Mouse (Mus musculus): ENCODE data around the gene Hdx.

DNA sequence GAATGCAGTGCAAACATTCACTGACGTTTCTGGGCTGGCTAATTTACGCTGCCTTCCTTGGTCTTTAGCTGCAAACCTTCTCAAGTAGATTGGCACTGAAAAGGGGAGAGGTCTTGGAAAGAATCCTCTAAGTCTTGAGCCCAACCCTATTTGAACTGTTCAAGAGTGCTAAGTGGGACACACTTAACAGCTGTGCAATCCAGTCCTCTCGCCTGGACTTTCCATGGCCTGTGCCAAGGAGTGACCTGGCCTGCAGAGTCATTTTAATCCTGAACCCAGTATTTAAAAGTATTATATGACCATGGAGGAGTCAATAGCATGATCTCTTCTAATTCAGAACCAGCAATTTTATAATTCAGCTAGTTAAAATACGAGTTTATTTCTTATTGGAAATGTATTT is 109.3 kb downstream of the Hdx start:
- TF ChIP-seq CTCF (IDR thresholded peaks at IDR 0.05; ENCODE audit: borderline replicate concordance, insufficient read depth, low read length) = no peak
- TF ChIP-seq POLR2A (IDR thresholded peaks at IDR 0.05; ENCODE audit: low read depth, low read length) = no peak
